Mouse (Mus musculus): ENCODE measurements at regions not wholly inside any gene's neighbourhood (a gene's known extent, or its start where the extent isn't known, plus 50 kb on each side); places are given as distances from the start of the nearest gene placed in this dataset.

- H3K9me3 ChIP-seq, result no peaks in the 10 kb centered on the region
- H3K27ac ChIP-seq (replicated peaks), result no peak overlapping the region
- WGBS, result 70% methylated on average over 1 of the region's 1 CpGs
- no peak overlapping the region for H3K4me3 ChIP-seq
- no peaks in the 10 kb centered on the region for H3K27me3 ChIP-seq (replicated peaks)
- H3K4me2 ChIP-seq, result no peak overlapping the region
- H3K4me1 ChIP-seq, result peaks cover 15% of the 10 kb centered on the region
- ATAC-seq (ENCODE audit: extremely low read depth, insufficient number of reproducible peaks, low FRiP score, low TSS enrichment), result no peak
- no peak overlapping the region for H3K9ac ChIP-seq
- no peaks in the 10 kb centered on the region for H3K36me3 ChIP-seq
These were observed 113.4 kb upstream of the C1qtnf3 start for GRCm38 (mm10) chr15:10838584-10839288.

DNA sequence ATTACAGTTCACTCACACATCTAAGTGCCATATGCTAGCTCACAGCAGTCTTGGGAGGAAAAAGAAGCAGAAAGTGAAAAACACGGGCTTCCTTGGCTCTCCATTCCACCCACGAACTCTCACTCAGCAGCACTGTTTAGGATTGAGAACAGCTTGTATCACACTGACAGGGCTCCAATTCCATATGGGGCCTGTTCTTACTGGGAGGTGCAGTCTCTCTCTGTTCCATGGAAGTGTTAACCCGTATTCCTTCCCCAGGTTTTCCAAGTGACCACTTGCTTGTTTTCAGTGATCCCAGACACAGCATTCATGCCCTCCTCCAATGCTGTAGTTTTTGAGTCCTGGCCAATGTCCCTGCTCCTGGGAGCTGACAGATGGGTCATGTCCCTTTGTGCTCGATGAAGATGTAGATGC, 111.5 kb upstream of the C1qtnf3 start:
- Histone ChIP-seq H3K4me1 (peaks cover 8% of the 10 kb centered on the region), H3K27ac (replicated peaks) (0 out of 2 replicates have a peak overlapping the region, but pooled peaks have one; percentile 17), H3K4me3 (no peak overlapping the region), H3K36me3 (no peaks in the 10 kb centered on the region), H3K4me2 (no peak overlapping the region), H3K9me3 (no peaks in the 10 kb centered on the region), H3K27me3 (replicated peaks) (no peaks in the 10 kb centered on the region), H3K9ac (no peak overlapping the region)
- WGBS, result 53% methylated on average over 4 of the region's 4 CpGs
- no peak; the same call in 1 of the 2 replicates for ATAC-seq (ENCODE audit: extremely low read depth, insufficient number of reproducible peaks, low FRiP score, low TSS enrichment)

GRCm38 (mm10) chr15:10843060-10843695, 109.0 kb upstream of the C1qtnf3 start:
- no peak for ATAC-seq (ENCODE audit: extremely low read depth, insufficient number of reproducible peaks, low FRiP score, low TSS enrichment)
- no peak overlapping the region for H3K27ac ChIP-seq (replicated peaks)
- no peaks in the 10 kb centered on the region for H3K27me3 ChIP-seq (replicated peaks)
- H3K4me1 ChIP-seq, result peaks cover 8% of the 10 kb centered on the region
- WGBS, result 46% methylated on average over 3 of the region's 3 CpGs
- H3K9ac ChIP-seq, result no peak overlapping the region
- H3K4me3 ChIP-seq, result no peak overlapping the region
- H3K4me2 ChIP-seq, result no peak overlapping the region
- H3K36me3 ChIP-seq, result no peaks in the 10 kb centered on the region
- H3K9me3 ChIP-seq, result 0 out of 2 replicates have a peak, but pooled peaks cover 3% of the 10 kb centered on the region

- ATAC-seq (ENCODE audit: extremely low read depth, insufficient number of reproducible peaks, low FRiP score, low TSS enrichment), result no peak
- Histone ChIP-seq H3K9ac (no peak overlapping the region), H3K27ac (replicated peaks) (no peak overlapping the region), H3K4me1 (no peaks in the 10 kb centered on the region), H3K4me2 (no peak overlapping the region), H3K4me3 (no peak overlapping the region), H3K9me3 (0 out of 2 replicates have a peak, but pooled peaks cover 3% of the 10 kb centered on the region), H3K27me3 (replicated peaks) (no peaks in the 10 kb centered on the region), H3K36me3 (no peaks in the 10 kb centered on the region)
- WGBS, result 87% methylated on average over 4 of the region's 4 CpGs
These were observed 105.4 kb upstream of the C1qtnf3 start for GRCm38 (mm10) chr15:10846722-10847121.

DNA sequence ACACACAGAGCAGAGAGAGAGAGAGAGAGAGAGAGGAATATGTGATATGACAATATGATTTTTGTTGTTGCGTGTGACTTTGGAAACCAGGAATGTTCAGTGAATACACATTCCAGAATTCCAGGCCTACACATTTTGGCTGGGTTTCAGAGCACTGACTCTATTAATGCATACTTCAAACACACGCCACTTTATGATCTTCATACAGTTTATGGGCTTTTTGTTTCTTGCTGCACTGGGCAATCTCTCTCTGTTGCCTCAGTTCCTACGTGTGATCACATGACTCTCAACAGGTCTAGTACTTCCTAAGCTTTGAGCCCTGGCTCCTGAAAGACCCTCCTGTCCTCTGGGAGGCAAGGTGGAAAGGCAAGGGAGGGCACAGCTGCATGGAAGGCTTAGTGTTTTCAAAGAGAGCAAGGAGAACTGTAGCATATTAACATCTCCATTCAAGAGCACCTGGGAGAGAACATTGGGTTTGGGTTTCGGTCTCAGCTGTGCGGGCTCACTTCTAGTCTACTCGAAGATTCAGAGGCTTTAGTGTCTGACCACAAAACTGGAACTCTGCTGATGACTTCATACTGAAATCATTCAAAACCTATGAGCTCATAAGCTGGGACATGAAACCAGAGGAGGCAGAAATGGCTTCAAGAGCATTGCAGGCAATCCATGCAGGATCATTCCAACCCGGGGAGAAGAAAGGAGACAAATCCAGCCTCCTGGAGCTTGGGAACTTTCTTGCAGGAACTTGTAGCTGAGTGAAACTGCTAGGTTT, 87.9 kb upstream of the C1qtnf3 start:
- no peak overlapping the region for H3K27ac ChIP-seq (replicated peaks)
- H3K4me1 ChIP-seq, result peaks cover 27% of the 10 kb centered on the region
- no peaks in the 10 kb centered on the region for H3K36me3 ChIP-seq
- H3K4me3 ChIP-seq, result no peak overlapping the region
- ATAC-seq (ENCODE audit: extremely low read depth, insufficient number of reproducible peaks, low FRiP score, low TSS enrichment), result no peak
- H3K9ac ChIP-seq, result no peak overlapping the region
- no peak overlapping the region for H3K4me2 ChIP-seq
- H3K9me3 ChIP-seq, result no peaks in the 10 kb centered on the region
- no peaks in the 10 kb centered on the region for H3K27me3 ChIP-seq (replicated peaks)
- 73% methylated on average over 7 of the region's 7 CpGs for WGBS

- Histone ChIP-seq H3K9me3 (no peaks in the 10 kb centered on the region), H3K4me2 (no peak overlapping the region), H3K36me3 (no peaks in the 10 kb centered on the region), H3K27ac (replicated peaks) (no peak overlapping the region), H3K9ac (no peak overlapping the region), H3K4me1 (peaks cover 36% of the 10 kb centered on the region), H3K27me3 (replicated peaks) (no peaks in the 10 kb centered on the region), H3K4me3 (no peak overlapping the region)
- no peak for ATAC-seq (ENCODE audit: extremely low read depth, insufficient number of reproducible peaks, low FRiP score, low TSS enrichment)
- WGBS, result 59% methylated on average over 5 of the region's 5 CpGs
These were observed 87.0 kb upstream of the C1qtnf3 start for GRCm38 (mm10) chr15:10865109-10865508.

DNA sequence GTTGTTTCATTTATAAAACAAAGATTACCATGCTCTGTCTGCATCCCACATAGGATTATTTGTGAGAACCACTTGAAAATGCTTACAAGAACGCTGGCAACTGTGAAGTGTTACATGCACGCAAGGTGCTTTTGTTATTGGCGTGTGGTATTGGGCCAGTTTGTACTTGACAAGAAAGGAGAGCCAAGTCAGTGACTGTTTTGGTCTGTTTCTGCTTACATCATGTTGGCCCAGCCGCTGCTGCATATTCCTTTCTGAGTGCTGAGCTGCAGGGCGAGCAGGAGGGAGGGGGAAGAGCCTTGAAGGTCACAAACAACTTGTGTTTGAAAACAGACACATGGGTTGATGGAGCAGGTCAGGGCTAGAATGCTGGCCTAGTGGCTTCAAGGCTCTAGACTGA, 85.3 kb upstream of the C1qtnf3 start:
- Histone ChIP-seq H3K9ac (no peak overlapping the region), H3K4me2 (no peak overlapping the region), H3K36me3 (no peaks in the 10 kb centered on the region), H3K9me3 (no peaks in the 10 kb centered on the region), H3K27ac (replicated peaks) (no peak overlapping the region), H3K4me3 (no peak overlapping the region), H3K4me1 (peaks cover 36% of the 10 kb centered on the region), H3K27me3 (replicated peaks) (no peaks in the 10 kb centered on the region; the same call in 1 of the 2 replicates)
- WGBS, result 62% methylated on average over 5 of the region's 5 CpGs
- ATAC-seq (ENCODE audit: extremely low read depth, insufficient number of reproducible peaks, low FRiP score, low TSS enrichment), result no peak

GRCm38 (mm10) chr15:10868115-10868514, 84.0 kb upstream of the C1qtnf3 start:
- whole genome bisulfite sequencing, result 75% methylated on average over 7 of the region's 7 CpGs
- H3K36me3 ChIP-seq, result no peaks in the 10 kb centered on the region
- H3K27ac ChIP-seq (replicated peaks), result no peak overlapping the region
- no peaks in the 10 kb centered on the region; the same call in 1 of the 2 replicates for H3K27me3 ChIP-seq (replicated peaks)
- H3K4me2 ChIP-seq, result no peak overlapping the region
- peaks cover 36% of the 10 kb centered on the region for H3K4me1 ChIP-seq
- no peak overlapping the region for H3K4me3 ChIP-seq
- no peak overlapping the region for H3K9ac ChIP-seq
- no peak for ATAC-seq (ENCODE audit: extremely low read depth, insufficient number of reproducible peaks, low FRiP score, low TSS enrichment)
- H3K9me3 ChIP-seq, result no peaks in the 10 kb centered on the region

DNA sequence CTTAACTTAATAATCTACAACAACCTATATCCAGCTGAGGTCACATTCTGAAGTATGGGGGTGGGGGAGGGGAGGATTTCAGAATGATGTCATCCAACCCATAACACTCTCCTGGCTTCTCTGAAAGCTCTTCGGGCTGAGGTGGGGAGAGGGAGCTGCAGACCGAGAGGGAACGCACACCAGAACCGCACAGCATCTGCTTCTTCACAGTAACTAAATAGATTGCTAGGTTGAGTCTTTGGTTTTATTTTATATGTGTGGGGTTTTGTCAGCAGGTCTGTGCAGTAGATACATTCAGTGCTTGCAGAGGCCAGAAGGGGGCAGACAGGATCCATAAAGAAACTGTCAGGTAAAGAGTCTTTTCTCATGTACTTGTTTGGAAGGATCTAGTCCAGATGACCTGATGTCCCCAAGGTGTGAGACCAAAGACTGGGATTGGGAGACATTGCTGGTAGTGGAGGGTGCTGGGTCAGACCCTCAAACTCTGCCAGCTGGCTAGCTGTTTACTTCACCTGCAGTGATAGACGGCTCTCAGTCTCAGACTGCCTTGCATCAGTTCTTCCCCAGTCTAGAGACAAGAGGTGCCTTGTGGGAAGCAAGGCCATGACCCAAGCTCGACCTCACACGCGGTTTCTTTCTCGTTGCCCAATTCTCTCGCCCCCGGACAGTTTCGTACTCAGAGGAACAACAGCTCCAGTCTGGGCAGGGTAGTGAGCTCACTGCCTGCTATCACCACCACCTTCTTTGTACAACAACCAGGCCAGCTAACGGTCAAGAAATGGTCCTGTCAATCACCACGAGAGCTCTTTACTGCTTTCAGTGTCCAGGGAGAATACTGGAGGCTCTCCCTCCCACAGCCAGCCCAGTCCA, 83.2 kb upstream of the C1qtnf3 start:
- Histone ChIP-seq H3K9me3 (no peaks in the 10 kb centered on the region), H3K27ac (replicated peaks) (0 out of 2 replicates have a peak overlapping the region, but pooled peaks have one; percentile 1), H3K4me2 (peak overlapping the region; percentile 28; the same call in 1 of the 2 replicates), H3K36me3 (no peaks in the 10 kb centered on the region), H3K27me3 (replicated peaks) (no peaks in the 10 kb centered on the region; the same call in 1 of the 2 replicates), H3K9ac (no peak overlapping the region), H3K4me3 (no peak overlapping the region), H3K4me1 (peaks cover 34% of the 10 kb centered on the region)
- no peak for ATAC-seq (ENCODE audit: extremely low read depth, insufficient number of reproducible peaks, low FRiP score, low TSS enrichment)
- 41% methylated on average over 14 of the region's 14 CpGs for WGBS

GRCm38 (mm10) chr15:10869879-10870278, 82.3 kb upstream of the C1qtnf3 start:
- H3K4me1 ChIP-seq, result peaks cover 25% of the 10 kb centered on the region
- no peak overlapping the region for H3K4me3 ChIP-seq
- H3K9ac ChIP-seq, result no peak overlapping the region
- no peak overlapping the region for H3K4me2 ChIP-seq
- H3K36me3 ChIP-seq, result no peaks in the 10 kb centered on the region
- H3K27ac ChIP-seq (replicated peaks), result peak overlapping the region; percentile 1; the same call in 1 of the 2 replicates
- H3K27me3 ChIP-seq (replicated peaks), result no peaks in the 10 kb centered on the region; the same call in 1 of the 2 replicates
- 38% methylated on average over 13 of the region's 13 CpGs for WGBS
- no peak for ATAC-seq (ENCODE audit: extremely low read depth, insufficient number of reproducible peaks, low FRiP score, low TSS enrichment)
- no peaks in the 10 kb centered on the region for H3K9me3 ChIP-seq
